Mouse (Mus musculus): ENCODE measurements at regions not wholly inside any gene's neighbourhood (a gene's known extent, or its start where the extent isn't known, plus 50 kb on each side); places are given as distances from the start of the nearest gene placed in this dataset.

- no peak for TF ChIP-seq CTCF (IDR thresholded peaks at IDR 0.05; ENCODE audit: control insufficient read depth, insufficient read depth, insufficient read length)
- TF ChIP-seq USF1 (IDR thresholded peaks at IDR 0.05; ENCODE audit: low read depth): no peak
- TF ChIP-seq MYOD1 (IDR thresholded peaks at IDR 0.05; ENCODE audit: control insufficient read depth, insufficient read length, low read depth): no peak
These were observed 203.0 kb upstream of the Pclo start for GRCm38 (mm10) chr5:14311729-14312128.

Data from C2C12 (cell line).